Mouse (Mus musculus): Measurements from ENCODE around the gene Mmp9.

DNA sequence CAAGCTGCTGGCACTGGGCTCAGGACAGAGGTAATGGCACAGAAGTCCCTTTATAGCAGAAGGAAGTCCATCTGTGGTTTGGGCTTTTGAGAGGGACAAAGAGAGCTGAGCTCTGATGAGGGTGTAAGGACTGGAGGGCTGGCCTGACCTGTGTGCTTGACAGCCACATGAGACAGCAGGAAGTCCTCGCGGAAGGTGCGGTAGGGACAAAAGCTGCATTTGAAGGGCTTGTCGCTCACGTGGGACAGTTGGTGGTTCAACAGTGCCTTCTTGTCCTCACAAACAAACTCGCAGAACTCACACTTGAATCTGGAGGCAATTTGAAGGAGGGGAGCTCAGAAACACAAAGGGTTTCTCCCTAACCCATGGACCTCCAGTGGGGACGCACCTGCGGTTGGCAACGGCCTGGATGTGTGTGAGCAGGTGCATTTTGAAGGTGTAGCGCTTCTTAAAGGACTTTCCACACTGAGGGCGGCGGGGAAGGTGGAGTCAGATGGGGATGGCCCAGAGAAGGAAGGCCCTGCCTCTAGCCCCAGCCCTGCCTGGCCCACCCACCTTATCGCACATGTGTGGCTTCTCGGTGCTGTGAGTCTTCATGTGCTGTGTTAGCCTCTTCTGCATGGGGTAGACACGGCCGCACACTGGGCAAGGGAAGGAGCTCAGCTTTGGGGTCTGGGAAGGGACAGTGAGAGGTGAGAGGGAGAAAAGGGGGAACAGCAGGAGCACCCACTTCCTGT lies 40.7 kb upstream of the Mmp9 start:
- no peak for TF ChIP-seq CHD2 (IDR thresholded peaks at IDR 0.05; ENCODE audit: low read depth, low read length)
- TF ChIP-seq ZNF384 (IDR thresholded peaks at IDR 0.05; ENCODE audit: low read depth, low read length) = no peak
